Mouse (Mus musculus): ENCODE measurements around the gene Cacnb3.

DNA sequence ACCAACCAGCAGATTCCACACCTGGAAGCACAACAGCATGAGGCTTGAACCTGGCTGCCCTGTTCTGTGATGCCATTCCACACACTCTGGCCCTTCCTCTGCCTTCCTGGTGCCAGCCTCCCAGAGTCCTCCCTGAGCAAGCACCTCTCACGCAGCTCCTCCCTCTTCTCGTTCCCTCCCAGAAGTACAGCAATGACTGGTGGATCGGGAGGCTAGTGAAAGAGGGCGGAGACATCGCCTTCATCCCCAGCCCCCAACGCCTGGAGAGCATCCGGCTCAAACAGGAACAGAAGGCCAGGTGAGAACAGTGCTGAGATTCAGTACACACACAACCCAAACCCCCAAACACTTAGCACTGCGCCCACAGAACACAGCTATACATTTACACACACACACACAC, 9.5 kb downstream of the Cacnb3 start:
- TF ChIP-seq CTCF (conservative IDR thresholded peaks at IDR 0.05; ENCODE audit: low read length) (no peak), NANOG (IDR thresholded peaks at IDR 0.05; ENCODE audit: borderline replicate concordance, low read length) (no peak)

All from E14TG2a.4 (cell line).